Mouse (Mus musculus): ENCODE results near the gene Amz1. TPM values are rescaled to one million over a fixed set of nuclear protein-coding genes. Genes with fewer than 3 reads are reported as not detected.

Amz1 gene
- total and polyA plus RNA-seq, 2 experiments from 2014 or later, result 0.08 to 0.94 TPM

DNA sequence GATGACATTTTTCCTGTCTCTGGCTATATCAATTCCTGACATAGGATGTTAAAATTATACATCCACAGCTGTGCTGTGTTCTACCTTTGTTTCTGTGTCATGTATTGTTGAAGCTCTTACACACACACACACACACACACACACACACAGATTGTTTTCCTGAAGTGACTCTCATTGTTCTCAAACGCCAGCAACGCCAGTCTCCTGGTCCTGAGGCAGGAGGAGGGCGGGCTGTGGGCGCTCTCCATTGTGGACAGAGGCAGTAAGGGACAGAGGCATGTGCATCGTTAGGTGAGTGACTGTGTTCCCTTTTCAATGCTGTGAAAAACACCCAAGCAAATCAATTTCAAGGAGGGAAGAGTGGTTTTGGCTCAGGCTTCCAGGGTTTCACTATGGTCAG is 29.3 kb downstream of the Amz1 start:
- no peak for TF ChIP-seq CTCF (IDR thresholded peaks at IDR 0.05; ENCODE audit: low read depth)
- no peak for TF ChIP-seq EP300 (IDR thresholded peaks at IDR 0.05; ENCODE audit: low read depth)
- peaks cover 7% of the 10 kb centered on the region for H3K36me3 ChIP-seq (replicated peaks; ENCODE audit: control insufficient read depth, insufficient read depth, low read length)
- ATAC-seq (ENCODE audit: insufficient read depth, low read depth), result no peak

DNA sequence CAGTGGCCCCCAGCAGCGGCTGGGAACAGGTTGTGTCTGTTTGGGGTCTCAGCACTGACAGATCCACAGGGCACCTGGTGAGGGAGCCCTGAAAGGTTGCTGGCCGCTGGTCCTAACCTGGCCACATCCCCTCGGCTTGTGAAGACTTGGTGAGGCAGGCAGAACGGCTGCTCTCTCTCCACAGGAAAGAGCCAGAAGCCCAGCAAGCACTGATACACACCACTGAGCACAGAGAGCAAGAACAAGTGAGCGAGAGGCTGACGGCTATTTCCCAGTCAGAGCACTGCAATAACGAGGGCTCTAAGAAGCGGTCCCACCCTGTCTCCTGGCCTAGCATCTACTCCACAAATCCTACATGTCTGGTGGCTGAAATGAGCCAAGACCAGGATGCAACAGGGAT is 34.9 kb downstream of the Amz1 start:
- Histone ChIP-seq H3K27me3 (ENCODE audit: control insufficient read depth, insufficient read depth, low read length) (no peaks in the 10 kb centered on the region), H3K9ac (replicated peaks; ENCODE audit: low read depth, low read length) (no peak overlapping the region), H3K4me1 (ENCODE audit: control insufficient read depth, insufficient read depth) (peaks cover 14% of the 10 kb centered on the region), H3K4me3 (ENCODE audit: low read depth, low read length) (no peak overlapping the region), H3K27ac (ENCODE audit: low read depth) (no peak overlapping the region), H3K9me3 (replicated peaks; ENCODE audit: control insufficient read depth, low read length) (no peaks in the 10 kb centered on the region), H3K36me3 (replicated peaks; ENCODE audit: control insufficient read depth, insufficient read depth, low read length) (peaks cover 50% of the 10 kb centered on the region), H3K4me2 (ENCODE audit: low read depth, low read length) (no peak overlapping the region)
- 81% methylated on average over 8 of the region's 8 CpGs for WGBS
- TF ChIP-seq EP300 (IDR thresholded peaks at IDR 0.05; ENCODE audit: low read depth) (no peak), CTCF (IDR thresholded peaks at IDR 0.05; ENCODE audit: low read depth) (no peak)
- DNase-seq (ENCODE audit: low spot score), result no peak
- no peak for ATAC-seq (ENCODE audit: insufficient read depth, low read depth)

More for the DNA sequence above, 29.3 kb downstream of the Amz1 start:
- Histone ChIP-seq H3K4me2 (ENCODE audit: low read depth, low read length) (no peak overlapping the region), H3K27ac (ENCODE audit: low read depth) (peak overlapping the region; percentile 22; the same call in 1 of the 2 replicates), H3K4me3 (ENCODE audit: low read depth, low read length) (no peak overlapping the region), H3K27me3 (ENCODE audit: control insufficient read depth, insufficient read depth, low read length) (no peaks in the 10 kb centered on the region), H3K4me1 (ENCODE audit: control insufficient read depth, insufficient read depth) (peaks cover 13% of the 10 kb centered on the region), H3K9me3 (replicated peaks; ENCODE audit: control insufficient read depth, low read length) (0 out of 2 replicates have a peak, but pooled peaks cover 3% of the 10 kb centered on the region), H3K9ac (replicated peaks; ENCODE audit: low read depth, low read length) (no peak overlapping the region)
- 50% methylated on average over 5 of the region's 5 CpGs for WGBS
- no peak for DNase-seq (ENCODE audit: low spot score)

DNA sequence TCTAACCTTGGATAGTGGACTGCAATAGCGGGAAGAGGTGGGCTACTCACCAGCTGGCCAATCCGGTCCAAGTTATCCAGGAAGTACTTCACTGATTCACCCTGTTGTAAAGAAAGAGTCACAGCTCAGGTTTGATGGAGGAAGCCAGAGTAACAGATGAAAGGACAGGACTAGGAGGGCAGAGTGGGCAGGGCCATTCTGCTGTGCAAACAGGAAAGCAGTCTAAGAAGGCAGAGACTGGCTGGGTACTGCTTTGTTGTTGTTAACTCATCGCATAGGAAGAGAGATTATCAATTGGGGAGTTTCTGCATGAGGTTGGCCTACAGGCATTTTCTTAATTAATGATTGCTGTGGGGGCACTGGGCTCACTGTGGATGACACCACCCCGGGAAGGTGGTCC is 38.6 kb downstream of the Amz1 start:
- DNase-seq (ENCODE audit: low spot score) (no peak), ATAC-seq (ENCODE audit: insufficient read depth, low read depth) (no peak)
- H3K9me3 ChIP-seq (replicated peaks; ENCODE audit: control insufficient read depth, low read length), result no peaks in the 10 kb centered on the region
- no peak overlapping the region for H3K27ac ChIP-seq (ENCODE audit: low read depth)
- peaks cover 49% of the 10 kb centered on the region for H3K36me3 ChIP-seq (replicated peaks; ENCODE audit: control insufficient read depth, insufficient read depth, low read length)
- no peak overlapping the region for H3K4me3 ChIP-seq (ENCODE audit: low read depth, low read length)
- H3K27me3 ChIP-seq (ENCODE audit: control insufficient read depth, insufficient read depth, low read length), result no peaks in the 10 kb centered on the region
- WGBS, result 84% methylated on average over 4 of the region's 4 CpGs
- H3K9ac ChIP-seq (replicated peaks; ENCODE audit: low read depth, low read length), result no peak overlapping the region
- no peak for TF ChIP-seq EP300 (IDR thresholded peaks at IDR 0.05; ENCODE audit: low read depth)
- TF ChIP-seq CTCF (IDR thresholded peaks at IDR 0.05; ENCODE audit: low read depth), result no peak
- H3K4me1 ChIP-seq (ENCODE audit: control insufficient read depth, insufficient read depth), result peaks cover 33% of the 10 kb centered on the region
- no peak overlapping the region for H3K4me2 ChIP-seq (ENCODE audit: low read depth, low read length)

DNA sequence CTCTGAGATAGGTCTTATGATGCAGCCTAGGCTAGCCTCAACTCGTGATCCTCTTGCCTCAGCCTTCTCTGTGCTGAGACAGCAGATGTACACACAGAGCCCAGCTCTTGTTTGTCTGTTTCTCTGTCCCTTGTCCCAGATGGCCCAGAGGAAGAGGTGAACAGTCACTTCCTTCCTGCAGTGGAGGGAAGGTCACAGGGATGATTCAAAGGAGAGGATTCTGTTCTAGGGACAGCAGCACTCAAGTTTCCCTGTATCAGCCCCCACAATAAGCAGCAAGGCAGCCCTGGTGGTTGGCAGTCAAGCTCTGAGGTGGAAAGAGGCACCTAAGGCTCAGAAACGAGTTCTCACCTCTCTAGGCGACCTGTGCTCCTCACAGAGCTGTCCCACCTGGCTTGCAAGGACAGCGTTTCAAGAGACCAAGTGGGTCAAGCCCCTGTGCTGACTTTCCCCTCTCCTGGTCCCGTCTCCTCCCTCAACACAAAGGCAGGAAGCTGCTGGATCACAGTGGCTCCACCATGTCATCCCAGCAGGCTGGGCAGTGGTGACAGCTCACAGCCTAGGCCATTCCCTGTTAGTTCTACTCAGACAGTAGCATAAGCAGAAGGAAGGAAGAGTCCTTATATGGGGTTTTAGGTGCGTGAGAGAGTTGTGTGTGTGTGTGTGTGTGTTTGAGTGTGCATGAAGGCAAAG is 41.1 kb downstream of the Amz1 start:
- Histone ChIP-seq H3K4me2 (ENCODE audit: low read depth, low read length) (no peak overlapping the region), H3K36me3 (replicated peaks; ENCODE audit: control insufficient read depth, insufficient read depth, low read length) (peaks cover 26% of the 10 kb centered on the region), H3K27me3 (ENCODE audit: control insufficient read depth, insufficient read depth, low read length) (no peaks in the 10 kb centered on the region), H3K4me1 (ENCODE audit: control insufficient read depth, insufficient read depth) (peaks cover 50% of the 10 kb centered on the region), H3K4me3 (ENCODE audit: low read depth, low read length) (no peak overlapping the region), H3K9ac (replicated peaks; ENCODE audit: low read depth, low read length) (no peak overlapping the region), H3K27ac (ENCODE audit: low read depth) (peak overlapping the region; percentile 86), H3K9me3 (replicated peaks; ENCODE audit: control insufficient read depth, low read length) (no peaks in the 10 kb centered on the region)
- ATAC-seq (ENCODE audit: insufficient read depth, low read depth) (peak; percentile 51; the same call in 1 of the 2 replicates), DNase-seq (ENCODE audit: low spot score) (peak; percentile 50)
- TF ChIP-seq EP300 (IDR thresholded peaks at IDR 0.05; ENCODE audit: low read depth), result no peak
- no peak for TF ChIP-seq CTCF (IDR thresholded peaks at IDR 0.05; ENCODE audit: low read depth)
- 47% methylated on average over 6 of the region's 6 CpGs for WGBS

DNA sequence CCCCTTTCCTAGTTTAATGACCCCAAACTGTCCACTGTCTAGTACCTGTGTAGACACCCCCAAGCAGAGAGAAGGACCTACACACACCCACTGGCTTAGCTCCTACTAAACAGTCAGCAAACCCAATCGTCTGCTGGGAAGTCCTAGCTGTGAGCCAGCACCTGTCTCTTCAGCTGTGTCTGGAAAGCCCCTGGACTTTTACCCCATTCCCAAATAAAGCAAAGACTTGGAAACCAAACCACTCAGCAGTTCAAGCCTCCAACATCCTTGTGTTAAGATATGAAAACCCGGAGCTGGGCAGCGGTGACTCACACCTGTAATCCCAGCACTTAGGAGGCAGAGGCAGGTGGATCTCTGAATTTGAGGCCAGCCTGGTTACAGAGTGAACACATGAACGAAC is 42.6 kb downstream of the Amz1 start:
- ATAC-seq (ENCODE audit: insufficient read depth, low read depth), result no peak
- Histone ChIP-seq H3K9me3 (replicated peaks; ENCODE audit: control insufficient read depth, low read length) (no peaks in the 10 kb centered on the region), H3K4me2 (ENCODE audit: low read depth, low read length) (no peak overlapping the region), H3K4me3 (ENCODE audit: low read depth, low read length) (no peak overlapping the region), H3K27ac (ENCODE audit: low read depth) (peak overlapping the region; percentile 98), H3K4me1 (ENCODE audit: control insufficient read depth, insufficient read depth) (peaks cover 51% of the 10 kb centered on the region), H3K36me3 (replicated peaks; ENCODE audit: control insufficient read depth, insufficient read depth, low read length) (peaks cover 11% of the 10 kb centered on the region; the same call in 1 of the 2 replicates), H3K9ac (replicated peaks; ENCODE audit: low read depth, low read length) (no peak overlapping the region), H3K27me3 (ENCODE audit: control insufficient read depth, insufficient read depth, low read length) (no peaks in the 10 kb centered on the region)
- TF ChIP-seq CTCF (IDR thresholded peaks at IDR 0.05; ENCODE audit: low read depth), result no peak
- WGBS, result 78% methylated on average over 4 of the region's 4 CpGs
- DNase-seq (ENCODE audit: low spot score), result no peak

DNA sequence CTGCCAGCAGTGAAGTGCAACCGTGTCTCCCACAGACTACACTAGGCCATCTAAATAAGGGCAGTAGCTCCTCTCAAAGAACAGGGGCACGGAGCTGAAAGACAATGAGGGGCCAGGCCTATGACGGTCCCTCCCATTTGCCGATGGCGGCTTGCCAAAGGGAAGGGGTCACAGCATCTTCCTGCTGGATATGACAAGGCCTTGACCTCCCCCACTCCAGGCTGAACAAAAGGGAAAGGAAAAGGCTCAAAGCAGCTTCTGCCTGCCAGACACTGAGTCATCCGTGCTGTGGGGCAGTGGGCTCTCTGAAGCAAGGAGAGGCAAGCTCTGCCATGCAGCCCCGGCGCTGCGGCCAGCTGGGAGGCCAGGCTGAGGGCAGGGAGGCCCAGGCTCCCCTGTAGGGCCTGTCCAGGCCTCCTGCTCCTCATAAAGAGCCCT is 43.8 kb downstream of the Amz1 start:
- peak; percentile 85 for ATAC-seq (ENCODE audit: insufficient read depth, low read depth)
- no peaks in the 10 kb centered on the region for H3K36me3 ChIP-seq (replicated peaks; ENCODE audit: control insufficient read depth, insufficient read depth, low read length)

More for the DNA sequence above, 43.8 kb downstream of the Amz1 start:
- Histone ChIP-seq H3K9me3 (replicated peaks; ENCODE audit: control insufficient read depth, low read length) (no peaks in the 10 kb centered on the region), H3K4me1 (ENCODE audit: control insufficient read depth, insufficient read depth) (peaks cover 59% of the 10 kb centered on the region), H3K4me3 (ENCODE audit: low read depth, low read length) (no peak overlapping the region), H3K9ac (replicated peaks; ENCODE audit: low read depth, low read length) (peak overlapping the region; percentile 46), H3K27me3 (ENCODE audit: control insufficient read depth, insufficient read depth, low read length) (no peaks in the 10 kb centered on the region), H3K4me2 (ENCODE audit: low read depth, low read length) (peak overlapping the region; percentile 18; the same call in 1 of the 2 replicates), H3K27ac (ENCODE audit: low read depth) (peak overlapping the region; percentile 98)
- TF ChIP-seq EP300 (IDR thresholded peaks at IDR 0.05; ENCODE audit: low read depth) (peak; percentile 67; the same call in 1 of the 2 replicates), CTCF (IDR thresholded peaks at IDR 0.05; ENCODE audit: low read depth) (no peak)
- WGBS, result 7% methylated on average over 9 of the region's 9 CpGs
- peak; percentile 84 for DNase-seq (ENCODE audit: low spot score)
